Mouse (Mus musculus) neutrophil, adult 5-6 weeks (primary cell): ENCODE measurements around the gene B3galt1. TPM values are rescaled to one million over a fixed set of nuclear protein-coding genes. Genes with fewer than 3 reads are reported as not detected.

Experiments used
- ATAC-seq: fragments of 151-379, 151-347 bp; 2 replicates; pipeline ENCODE4 v1.8.0; 2017; ENCODE audit warnings: mild to moderate bottlenecking, moderate TSS enrichment; ENCODE audit not compliant: insufficient number of reproducible peaks, poor library complexity, low FRiP score, severe bottlenecking; ENCODE audit errors: extremely low read depth
- total RNA-seq: library from RNA; stranded (forward); fragments of 200-1000 nt; gene quantifications from 2 replicates; pipeline ENCODE4 v1.2.3, GENCODE M21; 2017

The B3galt1 gene
- total RNA-seq, 1 experiment from 2014 or later: not detected

DNA sequence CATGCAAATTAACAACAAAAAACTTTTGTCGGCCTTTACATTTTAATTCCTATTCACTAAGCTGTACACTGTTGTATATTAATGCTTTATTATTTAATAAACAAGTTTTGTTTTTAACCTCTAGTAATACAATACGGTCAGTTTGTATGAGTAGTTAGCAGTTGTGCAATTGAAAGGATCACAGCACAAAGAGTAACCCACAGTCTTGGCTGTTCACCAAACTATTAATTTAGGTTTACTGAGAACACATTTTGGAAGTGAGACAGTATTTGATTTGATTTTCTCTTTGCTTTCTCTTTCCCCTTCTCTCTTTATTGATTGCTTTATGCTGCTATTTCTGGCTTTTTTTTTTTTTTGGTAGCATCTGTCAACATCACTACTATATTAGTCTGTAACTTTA lies 106.0 kb downstream of the B3galt1 start:
- ATAC-seq: no peak

DNA sequence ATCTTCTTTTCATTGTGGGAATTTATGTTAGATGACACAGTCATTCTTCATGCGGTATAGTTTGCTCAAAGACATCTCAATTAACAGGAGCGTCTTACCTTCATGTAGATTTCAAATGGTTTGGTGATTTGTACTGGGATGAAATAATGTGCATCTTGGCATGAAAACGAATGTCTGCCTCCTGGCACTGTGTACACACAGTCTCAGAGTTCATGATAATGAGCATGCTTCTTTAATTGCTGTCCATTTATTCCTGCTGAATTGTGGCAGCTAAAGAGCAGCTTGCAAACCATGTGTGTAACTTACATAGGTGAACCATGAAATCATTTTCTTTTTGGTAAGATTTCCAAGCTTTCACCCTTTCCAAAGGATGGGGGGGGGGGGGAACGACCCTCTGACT lies 112.0 kb downstream of the B3galt1 start:
- no peak for ATAC-seq

DNA sequence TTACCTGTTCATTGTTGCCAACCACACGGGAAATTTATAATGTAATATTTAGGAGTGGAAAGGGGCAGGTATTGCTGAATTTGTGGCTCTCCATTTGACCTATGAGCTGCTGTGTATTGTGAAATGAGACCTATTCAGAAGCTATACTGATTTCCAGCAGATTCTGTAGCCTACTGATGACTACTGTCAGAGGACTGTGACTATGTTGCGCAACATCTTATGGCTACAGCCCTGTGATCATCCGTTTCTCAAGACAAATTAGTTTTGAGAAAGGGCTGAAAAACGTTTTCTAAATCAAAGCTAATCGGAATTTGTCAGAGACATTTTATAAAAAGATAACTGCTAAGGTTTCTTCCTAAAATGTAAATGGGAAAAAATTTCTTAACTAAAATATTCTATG lies 158.6 kb downstream of the B3galt1 start:
- no peak for ATAC-seq

DNA sequence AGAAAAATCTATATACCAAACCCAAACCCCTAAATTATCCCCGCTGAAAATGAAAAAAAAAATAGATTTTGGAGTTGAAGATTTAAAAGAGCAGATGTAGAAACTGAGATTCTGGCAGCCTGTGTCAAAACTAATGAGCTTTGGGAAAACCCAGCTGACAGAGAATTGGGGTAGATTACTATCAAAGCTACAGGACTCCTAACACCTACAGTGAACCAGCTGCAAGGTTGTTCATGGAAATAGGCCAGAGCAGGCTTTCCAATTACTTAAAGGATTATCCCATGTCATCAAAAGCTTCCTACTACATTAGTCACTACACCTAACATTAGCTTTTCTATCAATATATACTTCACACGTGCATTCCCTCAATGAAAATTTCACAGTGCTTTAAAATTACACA lies 165.1 kb downstream of the B3galt1 start:
- ATAC-seq: no peak

DNA sequence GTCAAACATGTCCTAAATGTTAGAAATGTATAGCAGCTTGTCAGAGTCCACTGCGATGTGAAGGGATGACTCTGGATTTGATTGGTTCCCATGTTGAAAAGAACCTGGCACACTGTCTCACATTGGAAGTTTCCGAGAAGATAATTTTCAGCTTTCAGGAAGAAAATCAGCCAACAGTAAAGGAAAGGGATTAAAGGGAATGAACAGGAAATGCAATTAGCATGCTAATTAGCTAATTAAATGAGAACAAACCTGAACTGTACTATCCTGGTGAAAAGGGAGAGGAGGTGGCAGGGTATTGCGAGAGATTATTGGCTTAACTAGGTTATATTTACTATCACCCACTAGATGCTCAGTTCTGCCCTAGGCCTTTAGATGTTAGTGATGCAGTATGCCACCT lies 185.9 kb downstream of the B3galt1 start:
- ATAC-seq: no peak

DNA sequence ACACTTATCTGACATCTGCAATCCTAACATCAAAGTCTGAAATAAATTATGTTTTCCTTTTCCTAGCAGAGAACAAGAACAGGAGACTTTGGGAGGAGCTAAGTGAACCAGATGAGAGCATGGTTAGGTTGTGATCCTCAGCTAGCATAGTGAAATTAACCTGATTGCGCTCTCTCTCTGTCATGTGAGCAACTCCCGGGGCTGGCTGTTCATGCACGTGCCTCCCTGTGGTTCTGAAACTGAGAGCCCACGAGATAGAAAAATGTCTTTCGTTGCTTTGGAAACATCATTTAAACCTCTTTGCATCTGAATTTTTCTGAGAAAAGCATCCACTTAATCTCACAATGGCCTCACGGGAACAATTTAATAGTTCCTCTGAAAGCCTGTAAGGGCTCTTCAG lies 190.8 kb downstream of the B3galt1 start:
- no peak for ATAC-seq

DNA sequence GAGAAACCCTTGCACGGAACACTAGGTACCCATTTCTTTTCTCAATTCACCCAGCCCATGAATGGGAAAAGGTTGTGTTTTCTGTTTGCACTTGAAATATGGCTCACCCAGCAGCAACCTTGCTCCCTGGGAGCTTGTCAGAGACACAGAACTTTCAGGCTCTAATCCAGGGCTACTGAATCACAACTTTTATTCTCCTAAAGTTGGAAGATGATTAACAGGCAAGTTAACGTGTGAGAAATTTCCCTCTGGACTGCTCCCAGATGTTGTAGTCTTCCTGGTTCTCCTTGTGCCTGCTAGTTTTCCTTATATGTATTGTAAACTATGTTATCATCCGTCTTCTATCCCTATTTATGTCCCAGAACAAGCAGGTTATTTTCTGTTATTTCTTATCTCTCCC lies 221.9 kb downstream of the B3galt1 start:
- ATAC-seq: no peak

DNA sequence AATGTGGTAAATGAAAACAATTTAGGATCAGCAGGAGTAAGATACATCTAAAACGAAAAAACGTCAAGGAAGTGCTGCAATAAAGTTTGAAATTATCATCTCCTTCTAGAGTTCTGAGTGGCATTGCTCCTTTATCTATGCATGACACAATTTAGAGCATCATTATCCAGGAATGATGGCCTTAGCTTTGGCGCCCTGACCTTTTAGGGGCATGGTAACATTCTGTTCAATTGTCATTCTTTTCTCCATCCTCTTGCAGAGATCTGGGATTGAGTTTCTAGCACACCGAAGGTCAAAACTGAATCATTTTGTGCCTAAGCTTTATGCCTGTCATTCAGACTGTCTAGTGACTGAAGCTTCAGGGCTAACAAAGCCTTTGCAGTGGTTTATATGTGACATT lies 231.9 kb downstream of the B3galt1 start:
- no peak for ATAC-seq

DNA sequence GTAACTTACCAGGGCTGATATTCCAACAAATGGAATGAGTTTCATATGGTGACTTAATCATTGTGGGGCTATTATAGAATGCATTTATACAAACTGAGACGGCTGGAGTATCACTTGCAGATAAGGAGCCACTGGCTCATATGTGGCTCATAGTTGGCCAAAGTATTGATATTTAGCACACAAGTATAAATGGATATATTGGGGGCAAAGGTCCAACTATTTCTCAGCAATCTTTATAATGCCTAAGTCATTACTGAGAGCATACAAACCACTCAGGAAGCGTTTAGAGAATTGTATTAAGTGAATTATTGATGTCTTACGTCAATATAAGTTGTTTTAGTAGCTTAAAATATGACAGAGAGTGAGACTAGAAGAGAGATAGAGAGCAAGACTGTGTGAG lies 234.3 kb downstream of the B3galt1 start:
- ATAC-seq: no peak

DNA sequence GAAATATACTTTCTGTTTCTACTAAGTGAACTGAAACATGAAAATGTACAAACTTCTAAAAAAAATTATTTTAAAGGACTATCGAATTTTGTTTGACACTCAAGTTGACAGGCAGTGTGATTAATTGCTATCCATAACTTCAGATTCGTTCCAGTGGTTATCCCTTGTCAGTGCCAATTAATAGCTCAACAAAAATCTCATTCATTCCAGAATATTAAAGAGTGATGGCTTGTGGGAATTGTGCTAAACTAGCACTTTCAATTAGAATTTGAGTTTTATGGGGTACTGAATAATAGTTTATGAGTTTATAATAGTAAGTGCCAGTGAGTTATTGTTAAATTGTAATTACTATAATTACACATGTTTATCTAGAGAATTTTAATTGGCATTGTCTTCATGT lies 250.5 kb downstream of the B3galt1 start:
- ATAC-seq: no peak

DNA sequence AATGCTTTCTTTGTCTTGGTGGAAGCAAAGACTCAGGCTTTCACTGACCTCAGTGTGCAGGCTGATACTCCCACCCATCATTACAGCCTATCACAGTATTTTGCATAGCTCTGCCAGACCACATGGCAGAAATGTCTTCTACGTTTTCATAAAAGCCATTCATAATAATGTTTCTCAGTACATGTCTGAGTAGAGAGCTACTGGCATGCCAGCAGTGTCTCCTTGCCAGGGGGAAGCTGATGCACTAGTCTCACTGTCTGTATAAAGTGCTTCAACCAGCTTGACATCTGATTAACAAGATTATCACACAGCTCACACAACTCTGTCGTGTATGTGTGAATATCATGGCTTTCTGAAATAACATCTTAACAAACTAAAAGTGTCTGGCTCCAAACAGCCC lies 252.3 kb downstream of the B3galt1 start:
- no peak for ATAC-seq

DNA sequence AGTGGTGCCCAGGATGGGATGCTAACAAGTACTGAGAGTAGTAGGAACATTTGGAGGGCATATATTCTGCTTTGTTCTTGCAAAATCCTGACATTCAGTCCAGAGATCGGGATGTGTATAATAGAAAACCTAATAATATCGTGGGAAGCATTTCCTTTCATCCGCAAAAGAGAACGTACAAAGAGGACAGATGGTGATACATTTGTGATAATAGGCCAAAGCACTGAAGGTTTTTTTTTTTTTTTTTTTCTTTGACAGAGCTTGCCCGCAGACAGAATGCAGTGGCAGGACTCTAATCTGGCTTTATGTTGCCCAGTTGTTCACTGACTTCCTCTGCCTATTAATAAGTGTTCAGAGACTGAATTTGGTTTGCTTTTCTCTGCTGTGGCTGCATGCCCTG lies 256.7 kb downstream of the B3galt1 start:
- ATAC-seq: no peak

DNA sequence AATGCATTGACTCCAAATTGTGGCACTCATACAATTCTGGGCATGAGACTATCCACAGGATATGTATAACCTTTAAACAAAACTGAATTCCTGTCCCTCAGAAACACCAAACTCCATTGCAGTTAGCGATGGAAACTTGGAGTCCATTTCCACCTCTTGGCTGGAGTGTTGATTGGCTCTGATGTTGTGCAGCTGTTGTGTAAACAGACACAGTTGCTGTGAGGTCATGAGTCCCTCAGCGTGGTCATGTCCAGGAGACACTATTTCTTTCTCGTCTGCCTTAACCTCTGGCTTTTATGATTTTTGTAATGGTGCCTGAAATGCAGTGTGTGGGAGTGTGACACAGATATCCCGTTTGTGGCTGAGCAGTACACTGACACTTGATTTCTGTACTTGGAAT lies 262.0 kb downstream of the B3galt1 start:
- ATAC-seq: no peak

DNA sequence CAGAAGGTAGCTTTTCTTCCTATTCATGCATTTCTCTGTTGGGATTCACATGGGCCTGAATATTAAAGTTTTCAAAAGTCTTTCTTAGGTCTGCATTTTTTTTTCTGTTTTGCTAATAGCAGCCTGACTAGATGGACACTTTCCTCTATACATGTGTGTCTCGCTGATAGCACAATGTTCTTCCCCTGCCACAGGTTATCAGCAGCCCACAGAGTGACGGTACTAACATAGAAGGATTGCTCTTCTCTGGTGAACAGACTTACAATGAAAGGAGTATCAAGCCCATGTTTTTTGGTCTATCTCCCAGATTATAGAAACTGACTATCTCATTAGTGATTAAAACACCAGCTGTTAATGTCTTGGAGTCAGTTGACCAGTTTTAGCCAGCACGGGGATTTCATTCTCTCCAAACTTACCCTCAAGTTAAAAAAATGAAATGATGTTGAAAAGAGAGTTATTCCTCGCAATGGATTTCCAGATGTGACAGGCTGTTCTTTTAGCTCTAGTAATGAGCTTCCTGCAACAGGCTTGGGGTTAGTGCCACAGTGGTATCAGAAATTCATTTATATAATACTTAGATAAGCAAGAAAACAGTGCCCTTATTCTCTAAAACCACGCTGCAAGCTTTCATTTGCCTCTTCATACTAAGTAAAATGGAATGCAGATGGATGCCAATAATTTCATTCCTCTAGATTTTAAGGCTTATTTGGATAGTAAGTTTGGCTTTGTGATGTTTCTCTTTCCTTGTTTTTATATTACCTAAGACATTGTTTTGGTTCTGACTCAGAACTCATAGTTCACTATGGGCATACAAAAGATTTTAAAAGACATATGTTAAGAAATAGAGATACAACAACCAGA lies 263.6 kb downstream of the B3galt1 start:
- ATAC-seq: no peak

DNA sequence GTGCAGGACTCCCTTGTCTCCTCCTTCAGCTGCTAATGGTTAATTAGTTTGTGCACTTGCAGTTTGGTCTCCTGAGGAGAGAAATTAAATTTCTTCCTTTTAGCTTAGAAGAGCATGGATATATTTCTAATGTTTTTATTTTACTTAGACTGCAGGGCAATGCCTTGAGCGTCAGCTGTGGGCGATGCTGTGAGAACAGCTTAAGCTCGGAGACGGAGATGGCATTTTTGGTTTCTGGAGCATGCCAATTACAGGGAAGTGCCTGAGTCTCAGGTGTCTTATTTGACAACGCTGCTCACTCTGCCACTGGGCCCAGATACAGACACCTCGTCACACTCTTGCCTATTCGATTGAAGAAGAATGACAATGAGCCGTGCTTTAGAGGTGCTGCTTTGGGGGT lies 282.1 kb downstream of the B3galt1 start:
- ATAC-seq: no peak

DNA sequence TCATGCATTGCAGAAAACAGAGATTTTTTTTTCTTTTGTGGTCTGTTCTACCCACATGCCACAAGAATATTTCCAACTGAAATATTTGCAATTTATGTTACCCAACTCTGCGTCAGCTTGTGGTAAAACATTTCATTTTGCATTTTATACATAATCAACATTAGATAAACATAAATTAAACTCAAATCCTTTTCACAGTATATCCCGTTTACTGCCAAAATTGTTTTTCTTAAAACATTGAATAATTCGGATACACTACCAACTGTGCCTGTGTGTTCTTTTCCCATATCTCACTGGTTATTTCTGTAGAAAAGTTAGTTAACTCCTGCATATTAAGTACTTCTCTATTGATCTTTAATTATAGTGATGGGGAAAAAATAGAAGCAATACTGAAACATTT lies 285.1 kb downstream of the B3galt1 start:
- no peak for ATAC-seq

DNA sequence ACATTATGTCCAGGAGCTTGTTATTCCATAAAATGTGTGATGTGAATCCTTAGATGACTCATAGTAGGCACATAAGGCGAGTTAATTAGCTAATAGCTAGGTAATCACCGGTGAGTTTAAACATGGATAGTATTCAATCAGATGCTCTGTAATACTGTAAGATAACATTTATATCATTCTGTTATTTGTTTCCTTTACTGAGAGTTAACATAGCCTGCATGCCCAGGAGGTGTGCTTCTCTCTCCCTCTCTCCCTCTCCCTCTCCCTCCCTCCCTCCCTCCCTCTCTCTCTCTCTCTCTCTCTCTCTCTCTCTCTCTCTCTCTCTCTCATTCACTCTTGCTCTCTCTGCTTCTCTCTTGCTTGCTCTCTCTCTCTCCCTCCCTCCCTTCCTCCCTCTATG lies 292.7 kb downstream of the B3galt1 start:
- ATAC-seq: no peak

DNA sequence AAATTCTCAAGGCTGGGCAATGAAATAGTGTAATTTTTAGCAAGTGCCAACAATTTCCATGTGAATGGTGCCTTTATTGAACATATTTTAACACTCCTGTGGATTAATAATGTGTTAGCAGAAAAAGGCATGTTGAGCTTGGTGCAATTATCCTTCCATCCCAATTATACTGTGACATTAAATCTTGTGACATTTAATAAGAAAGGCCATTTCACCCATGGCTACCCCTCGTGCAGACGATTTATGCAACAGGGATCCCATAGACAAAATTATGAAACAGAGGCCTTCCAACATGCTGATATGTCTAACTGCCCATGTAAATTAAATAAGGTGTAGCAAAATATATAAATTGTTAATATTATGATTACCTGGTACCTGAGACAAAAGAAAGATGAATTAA lies 293.3 kb downstream of the B3galt1 start:
- no peak for ATAC-seq

DNA sequence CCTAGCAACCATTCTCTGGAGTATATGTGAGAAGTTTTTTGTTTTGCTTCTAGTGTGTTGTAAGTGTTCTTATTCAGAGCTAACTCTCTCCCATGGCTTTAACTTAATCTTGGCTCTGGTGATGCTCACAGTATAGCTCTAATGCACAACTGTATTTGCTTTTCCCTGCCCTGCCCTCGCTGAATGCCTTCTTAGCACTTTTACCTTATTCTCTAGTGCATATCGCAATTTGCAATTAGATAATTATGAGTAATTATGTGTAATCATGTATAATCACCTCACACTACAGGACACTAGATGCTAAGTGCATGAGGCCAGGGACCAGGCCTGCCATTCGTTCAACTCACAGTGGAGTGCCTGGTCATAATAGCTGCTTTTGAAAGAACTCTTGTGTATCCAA lies 307.7 kb downstream of the B3galt1 start:
- no peak for ATAC-seq

DNA sequence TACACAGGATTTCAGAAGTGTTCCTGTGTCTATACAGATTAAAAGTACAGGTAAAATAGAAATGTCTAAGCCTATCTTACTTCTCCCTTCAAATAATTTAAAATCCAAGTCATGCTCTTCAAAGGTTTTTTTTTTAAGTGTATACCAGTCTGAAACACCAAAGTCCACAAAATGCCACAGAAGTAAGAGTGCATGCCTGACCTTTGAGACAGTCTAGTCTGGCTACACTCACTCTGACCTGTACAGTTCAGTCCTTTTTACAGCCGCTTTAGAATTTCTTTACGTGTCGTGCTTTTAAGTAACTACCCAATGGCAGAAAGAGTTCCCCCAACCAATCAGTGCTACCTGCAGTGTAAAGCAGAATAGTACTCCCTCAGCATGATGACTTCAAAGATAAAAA lies 314.2 kb downstream of the B3galt1 start:
- ATAC-seq: no peak

DNA sequence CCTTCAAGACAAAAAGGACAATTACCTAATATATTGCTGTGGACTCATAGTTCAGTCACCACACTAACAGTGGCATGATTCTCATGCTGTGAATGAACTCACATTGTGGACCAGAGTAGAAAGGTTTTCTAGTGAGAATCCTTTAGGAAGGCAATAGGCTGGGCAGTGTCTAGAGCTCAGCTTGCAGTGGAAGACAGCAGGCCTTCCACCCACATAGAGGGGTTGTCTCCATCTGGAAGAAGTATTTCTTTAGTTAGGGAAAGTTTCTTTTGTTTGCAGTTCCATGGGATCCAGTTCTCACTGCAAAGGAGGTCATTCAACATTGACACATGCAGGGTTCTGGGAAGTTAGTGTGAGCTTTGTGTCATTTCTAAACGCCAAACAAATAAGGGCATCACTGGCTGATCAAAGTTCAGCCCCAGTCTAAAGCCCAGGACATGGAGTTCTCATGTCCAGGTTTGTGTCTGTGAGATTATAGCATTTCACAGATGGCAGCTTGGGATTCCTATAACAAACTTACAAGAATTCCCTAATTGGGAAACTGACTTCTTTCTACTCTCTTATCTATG lies 316.1 kb downstream of the B3galt1 start:
- ATAC-seq: no peak
